Mouse (Mus musculus) stomach, postnatal 0 days (tissue): ENCODE results near the gene Dhrs1. TPM values are rescaled to one million over a fixed set of nuclear protein-coding genes. Genes with fewer than 3 reads are reported as not detected.

ENCODE experiments used
- ATAC-seq: fragments of 200-750 bp; cut with Nextera tagmentation; 2 replicates; pipeline ENCODE4 v1.8.0; 2017; ENCODE audit not compliant: low FRiP score, low TSS enrichment
- DNase-seq: peaks from one replicate; pipeline ENCODE4 v3.0.0-alpha.2; 2016; ENCODE audit warnings: low spot score
- H3K27ac ChIP-seq: fragments of 300-500 bp; sonication (generic); replicated peaks from 2 replicates; pipeline ENCODE4 v1.5.1; 2014; ENCODE audit warnings: mild to moderate bottlenecking, control low read depth
- H3K27me3 ChIP-seq: fragments of 300-500 bp; sonication (generic); 2 replicates; pipeline ENCODE4 v1.6.1; 2014; ENCODE audit warnings: low read length; ENCODE audit not compliant: control insufficient read depth, insufficient read depth
- H3K36me3 ChIP-seq: fragments of 300-500 bp; sonication (generic); 2 replicates; pipeline ENCODE4 v1.6.1; 2014; ENCODE audit warnings: low read length, mixed read lengths; ENCODE audit not compliant: control insufficient read depth, insufficient read depth
- H3K4me1 ChIP-seq: fragments of 300-500 bp; sonication (generic); replicated peaks from 2 replicates; pipeline ENCODE4 v1.6.1; 2014; ENCODE audit warnings: antibody characterized with exemption; ENCODE audit not compliant: control insufficient read depth, insufficient read depth
- H3K4me2 ChIP-seq: fragments of 300-500 bp; sonication (generic); replicated peaks from 2 replicates; pipeline ENCODE4 v1.6.1; 2014; ENCODE audit warnings: low read depth, mild to moderate bottlenecking, control low read depth, moderate library complexity
- H3K4me3 ChIP-seq: fragments of 300-500 bp; sonication (generic); 2 replicates; pipeline ENCODE4 v1.5.1; 2014; ENCODE audit warnings: low read depth, low read length, control low read depth
- H3K9ac ChIP-seq: fragments of 300-500 bp; sonication (generic); 2 replicates; pipeline ENCODE4 v1.6.1; 2014; ENCODE audit warnings: mild to moderate bottlenecking, low read length, control low read depth, mixed read lengths
- H3K9me3 ChIP-seq: fragments of 300-500 bp; sonication (generic); 2 replicates; pipeline ENCODE4 v1.6.1; 2016; ENCODE audit warnings: low read length; ENCODE audit not compliant: control insufficient read depth
- CTCF ChIP-seq: IDR thresholded peaks from 2 replicates; pipeline ENCODE4 v1.5.1; 2016; ENCODE audit warnings: antibody characterized with exemption, low read depth, mild to moderate bottlenecking, moderate library complexity
- EP300 ChIP-seq: optimal IDR thresholded peaks from 2 replicates; pipeline ENCODE3; 2016; ENCODE audit warnings: antibody characterized with exemption
- WGBS: fragments of 180-500 bp; shearing (Covaris S2); extraction: QIAGEN DNeasy Blood & Tissue Kit; methylation state at CpG from one replicate; pipeline ENCODE4 v1.1.7; 2014; 5-methylcytosine and 5-hydroxymethylcytosine counted together
- polyA plus RNA-seq: library from polyadenylated mRNA; unstranded; fragments of >200 nt; fragmentation: Nextera tagmentation; extraction: Ambion mirVana; gene quantifications from 2 replicates; pipeline ENCODE4 v1.2.1, GENCODE M21; 2015

Gene Dhrs1
- polyA plus RNA-seq, 1 experiment from 2014 or later = 92.3 TPM

- DNase-seq = no peak
- Histone ChIP-seq H3K27me3 (no peaks in the 10 kb centered on the region), H3K4me3 (no peak overlapping the region), H3K36me3 (peaks cover 11% of the 10 kb centered on the region; the same call in 1 of the 2 replicates), H3K27ac (peak overlapping the region; percentile 53; the same call in 1 of the 2 replicates), H3K4me1 (peaks cover 3% of the 10 kb centered on the region; the same call in 1 of the 2 replicates), H3K4me2 (no peak overlapping the region), H3K9ac (no peak overlapping the region), H3K9me3 (no peaks in the 10 kb centered on the region)
- no peak for ATAC-seq
- WGBS = 92% methylated on average over 6 of the region's 6 CpGs
- TF ChIP-seq CTCF = no peak
- no peak for TF ChIP-seq EP300
Measured at GRCm38 (mm10) chr14:55716271-55716670, 29.2 kb downstream of the Dhrs1 start.

GRCm38 (mm10) chr14:55714893-55715292 is 30.6 kb downstream of the Dhrs1 start:
- DNase-seq = peak; percentile 62
- peak; percentile 74 for ATAC-seq
- Histone ChIP-seq H3K4me3 (no peak overlapping the region), H3K27me3 (no peaks in the 10 kb centered on the region), H3K36me3 (peaks cover 11% of the 10 kb centered on the region; the same call in 1 of the 2 replicates), H3K4me2 (no peak overlapping the region), H3K9ac (no peak overlapping the region), H3K27ac (peak overlapping the region; percentile 49; the same call in 1 of the 2 replicates), H3K4me1 (peaks cover 3% of the 10 kb centered on the region; the same call in 1 of the 2 replicates), H3K9me3 (no peaks in the 10 kb centered on the region)
- WGBS = 12% methylated on average over 6 of the region's 6 CpGs
- TF ChIP-seq CTCF = no peak

GRCm38 (mm10) chr14:55713729-55714122 is 31.8 kb downstream of the Dhrs1 start, which contains the start of gene Tgm1:
Gene Tgm1 (minus strand): TSS chr14:55713926.
- peaks cover 7% of the 10 kb centered on the region; the same call in 1 of the 2 replicates for H3K36me3 ChIP-seq
- H3K4me1 ChIP-seq = peaks cover 3% of the 10 kb centered on the region; the same call in 1 of the 2 replicates
- H3K9ac ChIP-seq = peak within 1 kb of the TSS; percentile 58
- no peak for TF ChIP-seq CTCF
- TF ChIP-seq EP300 = no peak
- H3K4me3 ChIP-seq = peak within 1 kb of the TSS; percentile 27
- WGBS = 16% methylated on average over 4 of the region's 4 CpGs
- H3K4me2 ChIP-seq = peak within 1 kb of the TSS; percentile 58
- peak within 1 kb of the TSS; percentile 73 for H3K27ac ChIP-seq
- DNase-seq = no peak
- H3K9me3 ChIP-seq = no peaks in the 10 kb centered on the region
- no peaks in the 10 kb centered on the region for H3K27me3 ChIP-seq
- ATAC-seq = peak; percentile 3; the same call in 1 of the 2 replicates

GRCm38 (mm10) chr14:55713007-55713728 is 32.3 kb downstream of the Dhrs1 start:
- H3K4me1 ChIP-seq = peaks cover 3% of the 10 kb centered on the region; the same call in 1 of the 2 replicates
- peak overlapping the region; percentile 58 for H3K9ac ChIP-seq
- DNase-seq (peak; percentile 56), ATAC-seq (peak; percentile 24; the same call in 1 of the 2 replicates)
- TF ChIP-seq CTCF = no peak
- no peak for TF ChIP-seq EP300
- no peaks in the 10 kb centered on the region for H3K27me3 ChIP-seq
- peak overlapping the region; percentile 73 for H3K27ac ChIP-seq
- peak overlapping the region; percentile 27 for H3K4me3 ChIP-seq
- no peaks in the 10 kb centered on the region for H3K9me3 ChIP-seq
- WGBS = 14% methylated on average over 25 of the region's 25 CpGs
- peak overlapping the region; percentile 58 for H3K4me2 ChIP-seq
- peaks cover 3% of the 10 kb centered on the region; the same call in 1 of the 2 replicates for H3K36me3 ChIP-seq

GRCm38 (mm10) chr14:55711786-55712185 is 33.7 kb downstream of the Dhrs1 start:
- DNase-seq = no peak
- no peaks in the 10 kb centered on the region for H3K27me3 ChIP-seq
- H3K9me3 ChIP-seq = no peaks in the 10 kb centered on the region
- peaks cover 3% of the 10 kb centered on the region; the same call in 1 of the 2 replicates for H3K4me1 ChIP-seq
- peak overlapping the region; percentile 58; the same call in 1 of the 2 replicates for H3K9ac ChIP-seq
- TF ChIP-seq CTCF (peak; percentile 46), EP300 (no peak)
- 74% methylated on average over 7 of the region's 7 CpGs for WGBS
- peak overlapping the region; percentile 73 for H3K27ac ChIP-seq
- ATAC-seq = no peak
- peak overlapping the region; percentile 58 for H3K4me2 ChIP-seq
- H3K36me3 ChIP-seq = 0 out of 2 replicates have a peak, but pooled peaks cover 3% of the 10 kb centered on the region
- peak overlapping the region; percentile 27 for H3K4me3 ChIP-seq

- Histone ChIP-seq H3K9ac (no peak overlapping the region), H3K27me3 (no peaks in the 10 kb centered on the region), H3K27ac (peak overlapping the region; percentile 40; the same call in 1 of the 2 replicates), H3K4me3 (no peak overlapping the region), H3K9me3 (no peaks in the 10 kb centered on the region), H3K4me2 (0 out of 2 replicates have a peak overlapping the region, but pooled peaks have one; percentile 11), H3K36me3 (no peaks in the 10 kb centered on the region; the same call in 1 of the 2 replicates), H3K4me1 (peaks cover 3% of the 10 kb centered on the region; the same call in 1 of the 2 replicates)
- WGBS = 58% methylated on average over 4 of the region's 4 CpGs
- ATAC-seq (no peak), DNase-seq (no peak)
- TF ChIP-seq EP300 (no peak), CTCF (no peak)
Measured at GRCm38 (mm10) chr14:55709509-55709908, 36.0 kb downstream of the Dhrs1 start.
